Mouse (Mus musculus) cerebral cortex, adult 2 months (tissue): ENCODE data around the gene Olfr934.

ENCODE experiments used
- WGBS: fragments of 180-500 bp; shearing (Covaris S2); methylation state at CpG from one replicate; pipeline ENCODE4 v1.1.7; 2018; 5-methylcytosine and 5-hydroxymethylcytosine counted together

Gene Olfr934

DNA sequence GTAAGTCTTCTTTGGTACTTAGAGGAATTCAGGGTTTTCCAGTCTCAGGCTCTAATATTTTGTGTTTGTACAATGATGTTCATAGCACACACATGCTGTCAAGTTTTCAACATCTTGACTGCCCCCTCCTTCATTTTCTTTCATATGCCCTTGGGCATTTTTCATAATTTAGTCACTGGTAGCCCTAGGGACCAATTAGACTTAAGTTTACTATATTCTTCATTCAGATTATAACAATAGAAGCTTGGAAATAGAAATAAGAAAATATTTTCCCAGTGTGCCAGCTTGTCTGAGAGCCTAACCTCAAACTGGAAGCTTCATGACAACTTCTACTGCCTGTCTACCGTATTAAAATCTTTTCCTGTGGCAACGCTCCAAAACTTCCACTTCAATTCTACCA is at the start of gene Olfr934:
Gene Olfr934 (minus strand): TSS at position 101 of the 400 bp plus-strand sequence.
- 85% methylated on average over 2 of the region's 2 CpGs for WGBS

DNA sequence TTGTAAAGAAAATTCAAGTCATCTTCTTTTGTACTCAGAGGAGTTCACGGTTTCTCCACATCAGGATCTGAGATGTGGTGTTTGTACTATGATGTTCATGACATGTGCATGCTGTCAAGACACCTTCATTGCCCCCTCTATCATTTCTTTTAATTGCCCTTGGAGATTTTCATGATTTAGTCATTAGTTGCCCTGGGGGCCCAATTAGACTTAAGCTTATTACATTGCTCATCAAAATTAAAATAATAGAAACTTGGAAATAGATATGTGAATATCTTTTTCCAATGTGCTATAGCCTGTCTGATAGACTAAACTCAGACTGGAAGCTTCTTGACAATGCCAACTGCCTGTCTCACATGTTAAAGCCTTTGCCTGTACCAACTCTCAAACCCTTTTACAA is 35.2 kb upstream of the Olfr934 start, which contains the start of gene Olfr146:
Gene Olfr146 (minus strand): TSS at position 101 of the 400 bp plus-strand sequence.
- WGBS, result 83% methylated on average over 1 of the region's 1 CpGs

DNA sequence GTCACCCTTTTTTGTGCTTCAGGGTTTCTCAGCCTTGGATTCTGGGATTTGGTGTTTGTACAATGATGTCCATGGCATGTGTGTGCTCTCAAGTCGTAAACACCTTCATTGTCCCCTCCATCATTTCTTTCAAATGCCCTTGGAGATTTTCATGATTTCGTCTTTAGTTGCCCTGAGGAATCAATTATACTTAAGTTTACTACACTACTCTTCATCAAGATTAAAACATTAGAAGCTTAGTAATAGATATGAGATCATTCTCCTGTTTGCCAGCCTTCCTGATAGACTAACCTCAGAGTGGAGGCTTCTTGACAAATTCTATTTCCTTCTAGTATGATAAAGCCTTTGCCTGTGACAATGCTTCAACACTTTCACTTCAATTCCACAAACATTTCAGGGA is 11.5 kb upstream of the Olfr934 start, which contains the start of gene Olfr935:
Gene Olfr935 (minus strand): TSS at position 101 of the 400 bp plus-strand sequence.
- WGBS, result 71% methylated on average over 2 of the region's 2 CpGs

DNA sequence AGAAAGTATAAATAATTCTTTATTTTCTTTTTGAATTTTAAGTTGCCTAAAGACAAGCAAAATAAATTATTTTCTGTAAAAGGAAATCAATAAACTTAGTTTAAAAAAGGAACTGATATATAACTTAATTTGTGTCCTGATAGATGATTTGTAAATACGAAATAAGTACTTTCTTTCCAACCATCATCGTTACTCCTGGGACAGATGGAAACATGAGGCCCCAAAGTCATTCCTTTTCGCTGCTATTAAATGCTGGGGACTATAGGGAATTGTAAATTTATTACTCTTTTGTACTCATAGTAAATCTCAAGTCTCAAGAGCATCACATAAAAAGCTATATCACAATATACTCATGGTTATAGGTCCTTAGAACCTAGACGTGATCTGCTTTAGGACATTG is 16.1 kb downstream of the Olfr934 start, which contains the start of gene Olfr933:
Gene Olfr933 (plus strand): TSS at position 301 of the 400 bp plus-strand sequence.
- WGBS, result 81% methylated on average over 4 of the region's 4 CpGs

DNA sequence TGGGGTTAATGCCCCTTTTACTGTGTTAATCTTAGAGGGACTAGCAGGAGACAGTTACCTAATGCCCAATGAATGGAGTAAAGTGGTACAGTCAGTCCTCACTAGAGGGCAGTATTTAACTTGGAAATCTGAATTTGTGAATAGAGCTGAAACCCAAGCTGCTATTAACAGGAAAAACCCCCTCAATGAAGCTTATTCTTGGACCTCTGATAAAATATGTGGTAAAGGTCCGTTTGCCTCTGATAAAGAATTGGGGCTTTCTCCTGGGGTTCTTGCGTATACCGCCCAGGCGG is 34.0 kb downstream of the Olfr934 start:
- WGBS, result 82% methylated on average over 4 of the region's 4 CpGs

DNA sequence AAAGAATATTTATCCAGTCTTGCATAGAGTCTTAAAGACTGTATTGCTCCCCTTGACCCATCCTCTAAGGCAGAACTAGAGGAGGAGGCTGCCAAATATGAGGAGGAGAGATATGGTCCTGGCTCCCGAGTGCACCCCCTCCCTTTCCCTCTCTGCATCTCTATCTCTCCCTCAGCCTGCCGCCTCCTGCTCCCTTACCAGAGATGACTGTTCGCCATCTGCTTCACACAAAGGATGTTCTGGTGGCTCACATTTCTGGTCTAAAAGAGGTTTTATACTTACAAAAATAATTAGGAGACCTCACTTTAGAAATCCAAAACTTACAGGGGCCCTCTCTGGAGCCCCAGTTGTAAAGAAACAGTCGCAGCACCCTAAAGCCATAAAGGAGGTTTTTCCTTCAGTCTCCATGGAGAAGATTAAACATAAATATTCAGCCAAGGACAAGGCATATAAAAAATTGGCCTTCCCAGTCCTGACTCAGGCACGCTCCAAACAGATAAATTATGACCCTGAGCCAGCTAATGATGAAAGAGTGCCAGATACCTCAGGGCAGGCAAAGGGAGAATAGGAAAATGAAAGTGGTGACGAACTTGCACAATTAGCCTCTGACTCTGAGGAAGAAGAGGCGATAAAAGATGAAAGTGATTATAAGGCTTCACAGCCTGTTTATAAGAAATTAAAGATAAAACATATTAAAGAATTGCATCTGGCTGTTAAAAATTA is 34.6 kb downstream of the Olfr934 start:
- WGBS, result 53% methylated on average over 7 of the region's 7 CpGs
